Mouse (Mus musculus) neural tube, embryonic 13.5 days (tissue): ENCODE results near the gene 1700029H14Rik. TPM values are rescaled to one million over a fixed set of nuclear protein-coding genes. Genes with fewer than 3 reads are reported as not detected.

ENCODE experiments used
- polyA plus RNA-seq: library from polyadenylated mRNA; unstranded; fragments of >200 nt; fragmentation: Nextera tagmentation; extraction: Ambion mirVana; gene quantifications from 2 replicates; pipeline ENCODE4 v1.2.1, GENCODE M21; 2015

Gene 1700029H14Rik
- polyA plus RNA-seq, 1 experiment from 2014 or later = not detected

Other genes starting within 250 kb of the 1700029H14Rik start
- gene Tfdp1, start 223.7 kb downstream of the 1700029H14Rik start, polyA plus RNA-seq = 104 and 111 TPM in 2 replicates
- not detected in 2 replicates for gene Atp4b, start 165.6 kb downstream of the 1700029H14Rik start, polyA plus RNA-seq
- not detected in 2 replicates for gene Grk1, start 157.4 kb downstream of the 1700029H14Rik start, polyA plus RNA-seq
- gene Tmem255b, start 127.3 kb downstream of the 1700029H14Rik start, polyA plus RNA-seq = 0.25 and 0.68 TPM in 2 replicates
- 25.9 and 28.8 TPM in 2 replicates for gene Gas6, start 68.0 kb downstream of the 1700029H14Rik start, polyA plus RNA-seq
- gene Rasa3, start 115.1 kb upstream of the 1700029H14Rik start, polyA plus RNA-seq = 28.3 and 30.7 TPM in 2 replicates
- 1.3 and 1.8 TPM in 2 replicates for gene Cfap97d2, start 143.4 kb upstream of the 1700029H14Rik start, polyA plus RNA-seq
- gene Cdc16, start 195.2 kb upstream of the 1700029H14Rik start, polyA plus RNA-seq = 166 and 175 TPM in 2 replicates
- gene Upf3a, start 223.2 kb upstream of the 1700029H14Rik start, polyA plus RNA-seq = 42.4 and 46.2 TPM in 2 replicates